Mouse (Mus musculus): ENCODE measurements around the gene Twistnb. TPM values are rescaled to one million over a fixed set of nuclear protein-coding genes. Genes with fewer than 3 reads are reported as not detected.

Gene Twistnb
- 10 to 100 TPM; 11.4 to 11.5 TPM for total RNA-seq (2021)
- long read RNA-seq, experiment 1, full-length matches to known transcripts, result 15 of 21 reads
- long read RNA-seq, experiment 1, partial matches to known transcripts, result 2 of 21 reads
- long read RNA-seq, experiment 1, other reads (novel, unspliced or antisense), result 4 of 21 reads
- long read RNA-seq, experiment 2, full-length matches to known transcripts, result 18 of 27 reads
- long read RNA-seq, experiment 2, partial matches to known transcripts, result 0 of 27 reads
- long read RNA-seq, experiment 2, other reads (novel, unspliced or antisense), result 9 of 27 reads

- Histone ChIP-seq H3K4me3 (peak within 1 kb of the TSS; percentile 81), H3K27ac (peak within 1 kb of the TSS; percentile 90)
- peak; percentile 97 for DNase-seq
- peak; percentile 90 for TF ChIP-seq CTCF (IDR thresholded peaks at IDR 0.05)
- intact Hi-C loops (cut with DNase I), result loop anchor here (1.0 kb wide), 1 partner anchor 40 kb away; no protein-coding TSS in a partner anchor
Observed at GRCm38 (mm10) chr12:33429387-33430160, at the start of gene Twistnb. Twistnb (plus strand) TSS chr12:33429635.

- intact Hi-C loops (cut with DNase I), result loop anchor here (1.0 to 10.0 kb wide), 2 partner anchors 40 to 1806 kb away; partner anchors contain the start of gene Twistnb
- peak; percentile 75 for DNase-seq
- Histone ChIP-seq H3K27ac (no peak overlapping the region), H3K4me3 (no peak overlapping the region)
- TF ChIP-seq CTCF (IDR thresholded peaks at IDR 0.05), result peak; percentile 94
Observed at GRCm38 (mm10) chr12:33388842-33389241, 40.6 kb upstream of the Twistnb start.

- no peak for TF ChIP-seq CTCF (IDR thresholded peaks at IDR 0.05)
- Histone ChIP-seq H3K4me3 (no peak overlapping the region), H3K27ac (no peak overlapping the region)
- intact Hi-C loops (cut with DNase I), result no loop called here
- no peak for DNase-seq
Observed at GRCm38 (mm10) chr12:33390844-33391560, 38.4 kb upstream of the Twistnb start.

- H3K4me3 ChIP-seq, result peak within 1 kb of the TSS; percentile 6
- intact Hi-C loops (cut with DNase I), result no loop called here
- DNase-seq, result no peak
- H3K27ac ChIP-seq, result no peak within 1 kb of the TSS
- no peak for TF ChIP-seq CTCF (IDR thresholded peaks at IDR 0.05)
Observed at GRCm38 (mm10) chr12:33394804-33395623, 34.4 kb upstream of the Twistnb start, which contains the start of gene Efcab10. Efcab10 (plus strand) TSS chr12:33394854.

GRCm38 (mm10) chr12:33403265-33403693 is 26.2 kb upstream of the Twistnb start:
- DNase-seq, result no peak
- no peak for TF ChIP-seq CTCF (IDR thresholded peaks at IDR 0.05)
- intact Hi-C loops (cut with DNase I), result no loop called here
- Histone ChIP-seq H3K27ac (no peak overlapping the region), H3K4me3 (no peak overlapping the region)

- no peak overlapping the region for H3K27ac ChIP-seq
- intact Hi-C loops (cut with DNase I), result no loop called here
- no peak for DNase-seq
- no peak overlapping the region for H3K4me3 ChIP-seq
- TF ChIP-seq CTCF (IDR thresholded peaks at IDR 0.05), result no peak
Observed at GRCm38 (mm10) chr12:33404996-33405395, 24.4 kb upstream of the Twistnb start.

- Histone ChIP-seq H3K27ac (no peak overlapping the region), H3K4me3 (no peak overlapping the region)
- DNase-seq, result no peak
- intact Hi-C loops (cut with DNase I), result no loop called here
- TF ChIP-seq CTCF (IDR thresholded peaks at IDR 0.05), result no peak
Observed at GRCm38 (mm10) chr12:33405398-33406026, 23.9 kb upstream of the Twistnb start.

GRCm38 (mm10) chr12:33411580-33412151 is 17.8 kb upstream of the Twistnb start:
- intact Hi-C loops (cut with DNase I), result no loop called here
- peak; percentile 48 for TF ChIP-seq CTCF (IDR thresholded peaks at IDR 0.05)
- no peak overlapping the region for H3K4me3 ChIP-seq

GRCm38 (mm10) chr12:33424329-33424728 is 5.1 kb upstream of the Twistnb start:
- intact Hi-C loops (cut with DNase I), result no loop called here
- TF ChIP-seq CTCF (IDR thresholded peaks at IDR 0.05), result peak; percentile 58
- Histone ChIP-seq H3K4me3 (no peak overlapping the region), H3K27ac (no peak overlapping the region)
- DNase-seq, result peak; percentile 37

More at GRCm38 (mm10) chr12:33411580-33412151, 17.8 kb upstream of the Twistnb start:
- H3K27ac ChIP-seq, result no peak overlapping the region
- no peak for DNase-seq

- intact Hi-C loops (cut with DNase I), result no loop called here
- Histone ChIP-seq H3K27ac (no peak overlapping the region), H3K4me3 (no peak overlapping the region)
- no peak for DNase-seq
- TF ChIP-seq CTCF (IDR thresholded peaks at IDR 0.05), result no peak
Observed at GRCm38 (mm10) chr12:33427293-33427692, 2.1 kb upstream of the Twistnb start.

- no peak overlapping the region for H3K27ac ChIP-seq
- no peak overlapping the region for H3K4me3 ChIP-seq
- no peak for TF ChIP-seq CTCF (IDR thresholded peaks at IDR 0.05)
- DNase-seq, result no peak
- intact Hi-C loops (cut with DNase I), result no loop called here
Observed at GRCm38 (mm10) chr12:33427726-33428125, 1.7 kb upstream of the Twistnb start.

Measured in gastrocnemius, adult 2 months (tissue).